Mouse (Mus musculus) midbrain, embryonic 12.5 days (tissue): ENCODE data around the gene Olfr625-ps1. TPM values are rescaled to one million over a fixed set of nuclear protein-coding genes. Genes with fewer than 3 reads are reported as not detected.
"Not testable (repeated sequence)": the region's sequence is repeated elsewhere in the genome, so short reads cannot be mapped to it uniquely, and the experiment has no call there.

ENCODE experiments used
- ATAC-seq: fragments of 200-750 bp; cut with Nextera tagmentation; 2 replicates; pipeline ENCODE4 v1.8.0; 2017; ENCODE audit warnings: low read depth, moderate TSS enrichment, moderate library complexity; ENCODE audit not compliant: low FRiP score
- H3K27ac ChIP-seq: fragments of 300-500 bp; sonication (generic); replicated peaks from 2 replicates; pipeline ENCODE4 v1.5.1; 2016; ENCODE audit warnings: mild to moderate bottlenecking
- H3K27me3 ChIP-seq: fragments of 300-500 bp; sonication (generic); 2 replicates; pipeline ENCODE4 v1.6.1; 2016; ENCODE audit warnings: mild to moderate bottlenecking
- H3K36me3 ChIP-seq: fragments of 300-500 bp; sonication (generic); 2 replicates; pipeline ENCODE4 v1.6.1; 2016
- H3K4me1 ChIP-seq: fragments of 300-500 bp; sonication (generic); 2 replicates; pipeline ENCODE4 v1.6.1; 2016
- H3K4me2 ChIP-seq: fragments of 300-500 bp; sonication (generic); replicated peaks from 2 replicates; pipeline ENCODE4 v1.6.1; 2016; ENCODE audit warnings: mild to moderate bottlenecking, moderate library complexity
- H3K4me3 ChIP-seq: fragments of 300-500 bp; sonication (generic); 2 replicates; pipeline ENCODE4 v1.5.1; 2016; ENCODE audit warnings: mild to moderate bottlenecking
- H3K9ac ChIP-seq: fragments of 300-500 bp; sonication (generic); replicated peaks from 2 replicates; pipeline ENCODE4 v1.6.1; 2016; ENCODE audit warnings: mild to moderate bottlenecking, moderate library complexity
- H3K9me3 ChIP-seq: fragments of 300-500 bp; sonication (generic); 2 replicates; pipeline ENCODE4 v1.6.1; 2016; ENCODE audit warnings: mild to moderate bottlenecking
- WGBS: fragments of 180-500 bp; shearing (Covaris S2); methylation state at CpG from one replicate; pipeline ENCODE4 v1.1.7; 2016; 5-methylcytosine and 5-hydroxymethylcytosine counted together
- polyA plus RNA-seq: library from polyadenylated mRNA; unstranded; fragments of >200 nt; fragmentation: Nextera tagmentation; extraction: Ambion mirVana; gene quantifications from 2 replicates; pipeline ENCODE4 v1.2.1, GENCODE M21; 2016

Gene Olfr625-ps1
- polyA plus RNA-seq = not detected in 2 replicates

DNA sequence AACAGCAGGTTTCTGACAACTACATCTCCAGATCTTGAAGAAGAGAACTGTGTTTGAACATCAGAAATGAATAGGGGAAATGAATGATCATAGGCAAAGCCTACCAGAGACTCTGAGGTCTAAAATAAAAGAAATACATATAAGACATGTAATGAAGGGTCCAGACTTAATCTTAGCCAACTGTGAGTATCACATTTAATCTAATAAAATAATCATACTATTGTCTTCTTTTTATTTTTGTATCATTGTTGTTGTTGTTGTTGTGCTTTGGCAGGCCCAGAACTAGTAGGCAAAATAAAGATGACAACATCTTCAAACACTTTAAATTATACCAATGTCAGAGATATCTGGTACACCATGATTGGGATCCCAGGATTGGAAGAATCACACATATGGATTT, at the start of gene Olfr625-ps1:
Gene Olfr625-ps1 (plus strand): TSS at position 301 of the 400 bp plus-strand sequence.
- Histone ChIP-seq H3K4me1 (no peaks in the 10 kb centered on the region), H3K36me3 (no peaks in the 10 kb centered on the region), H3K27ac (no peak within 1 kb of the TSS), H3K9ac (no peak within 1 kb of the TSS), H3K4me3 (no peak within 1 kb of the TSS), H3K4me2 (no peak within 1 kb of the TSS), H3K9me3 (no peaks in the 10 kb centered on the region), H3K27me3 (no peaks in the 10 kb centered on the region)
- no peak for ATAC-seq

GRCm38 (mm10) chr7:103636795-103637194, 45.7 kb upstream of the Olfr625-ps1 start:
- Histone ChIP-seq H3K9me3 (no peaks in the 10 kb centered on the region), H3K9ac (no peak overlapping the region), H3K4me2 (no peak overlapping the region), H3K27me3 (no peaks in the 10 kb centered on the region), H3K4me3 (no peak overlapping the region), H3K27ac (no peak overlapping the region), H3K4me1 (no peaks in the 10 kb centered on the region), H3K36me3 (no peaks in the 10 kb centered on the region)
- ATAC-seq = no peak

DNA sequence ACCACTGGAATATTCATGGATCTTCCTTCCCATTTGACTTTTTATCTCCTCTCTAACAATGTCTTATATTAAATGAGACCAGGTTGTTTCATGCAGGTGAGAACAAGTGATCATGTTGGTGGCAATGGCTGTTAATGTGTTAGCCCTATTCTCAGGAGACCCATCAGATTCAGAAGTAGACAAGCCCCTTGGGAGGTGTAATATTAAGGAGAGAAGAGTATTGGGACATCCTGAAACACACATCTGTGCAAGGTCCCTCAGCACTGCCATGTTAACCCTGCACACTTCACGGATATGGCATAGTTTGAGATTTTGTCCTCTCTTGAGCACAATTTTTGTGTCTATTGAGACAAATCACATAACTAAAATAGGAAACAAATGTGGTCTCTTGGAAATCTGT, 39.9 kb upstream of the Olfr625-ps1 start, which contains the start of gene Olfr622:
Gene Olfr622 (minus strand): TSS at position 101 of the 400 bp plus-strand sequence.
- WGBS = 83% methylated on average over 1 of the region's 1 CpGs
- Histone ChIP-seq H3K9me3 (no peaks in the 10 kb centered on the region), H3K36me3 (no peaks in the 10 kb centered on the region), H3K4me1 (no peaks in the 10 kb centered on the region), H3K4me2 (no peak within 1 kb of the TSS), H3K4me3 (no peak within 1 kb of the TSS), H3K27ac (no peak within 1 kb of the TSS), H3K27me3 (no peaks in the 10 kb centered on the region), H3K9ac (no peak within 1 kb of the TSS)
- ATAC-seq = no peak

DNA sequence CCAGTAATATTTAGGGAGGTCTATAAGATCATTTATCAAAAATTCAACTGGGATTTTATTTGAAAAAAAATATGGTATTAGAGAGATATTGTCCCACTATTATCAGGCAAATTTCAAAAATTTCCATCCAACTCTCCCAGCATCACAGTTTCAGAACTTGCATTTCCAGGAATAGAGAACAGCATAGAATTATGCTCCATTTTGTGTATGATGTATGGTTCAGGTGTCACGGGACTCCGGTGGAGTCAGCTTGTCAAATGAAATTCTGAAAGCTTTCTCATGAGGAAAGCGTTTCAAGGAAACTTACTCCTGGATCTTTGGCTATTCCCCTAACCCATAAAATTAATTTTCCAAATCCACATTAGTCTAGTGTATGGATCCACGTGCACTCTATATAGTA, 38.5 kb upstream of the Olfr625-ps1 start:
- ATAC-seq = no peak
- no peaks in the 10 kb centered on the region for H3K36me3 ChIP-seq
- H3K9ac ChIP-seq = no peak overlapping the region
- WGBS = 90% methylated on average over 4 of the region's 4 CpGs
- no peak overlapping the region for H3K4me3 ChIP-seq
- no peaks in the 10 kb centered on the region for H3K9me3 ChIP-seq
- H3K4me2 ChIP-seq = no peak overlapping the region
- no peaks in the 10 kb centered on the region for H3K4me1 ChIP-seq
- H3K27ac ChIP-seq = no peak overlapping the region
- no peaks in the 10 kb centered on the region for H3K27me3 ChIP-seq

DNA sequence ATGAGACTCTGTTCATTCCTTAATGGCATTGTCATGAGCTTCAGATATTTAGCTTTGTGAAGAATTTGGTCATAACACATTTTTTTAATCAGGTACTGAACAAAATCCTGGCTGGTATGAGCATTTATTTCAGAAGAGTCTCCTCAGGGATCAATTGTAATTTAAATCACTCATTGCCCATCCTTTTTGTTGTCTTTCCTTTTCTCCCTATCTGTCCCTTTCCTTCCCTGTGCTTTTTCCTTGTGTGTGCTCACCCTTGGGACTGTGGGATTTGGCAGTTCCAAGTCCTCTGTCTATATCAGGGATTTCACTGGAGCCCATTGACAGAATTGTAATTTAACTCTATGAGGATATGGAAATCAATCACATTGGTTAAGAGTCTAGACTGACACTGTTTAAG, 18.9 kb upstream of the Olfr625-ps1 start, which contains the start of gene Olfr623:
Gene Olfr623 (minus strand): TSS at position 101 of the 400 bp plus-strand sequence.
- H3K27me3 ChIP-seq = no peaks in the 10 kb centered on the region
- no peak within 1 kb of the TSS for H3K4me3 ChIP-seq
- H3K9me3 ChIP-seq = no peaks in the 10 kb centered on the region
- no peaks in the 10 kb centered on the region for H3K36me3 ChIP-seq
- no peak within 1 kb of the TSS for H3K27ac ChIP-seq
- H3K9ac ChIP-seq = no peak within 1 kb of the TSS
- H3K4me1 ChIP-seq = no peaks in the 10 kb centered on the region
- ATAC-seq = no peak
- H3K4me2 ChIP-seq = no peak within 1 kb of the TSS

- no peak within 1 kb of the TSS for H3K27ac ChIP-seq
- H3K36me3 ChIP-seq = no peaks in the 10 kb centered on the region
- H3K4me2 ChIP-seq = no peak within 1 kb of the TSS
- no peaks in the 10 kb centered on the region for H3K4me1 ChIP-seq
- ATAC-seq = no peak
- no peaks in the 10 kb centered on the region for H3K9me3 ChIP-seq
- WGBS = 95% methylated on average over 2 of the region's 2 CpGs
- no peaks in the 10 kb centered on the region for H3K27me3 ChIP-seq
- no peak within 1 kb of the TSS for H3K9ac ChIP-seq
- no peak within 1 kb of the TSS for H3K4me3 ChIP-seq
Measured at GRCm38 (mm10) chr7:103671091-103671490, 11.4 kb upstream of the Olfr625-ps1 start, which contains the start of gene Olfr624. Gene Olfr624, minus strand, starts transcription at chr7:103671191.

- Histone ChIP-seq H3K4me3 (no peak overlapping the region), H3K9me3 (no peaks in the 10 kb centered on the region), H3K9ac (no peak overlapping the region), H3K27ac (no peak overlapping the region), H3K27me3 (no peaks in the 10 kb centered on the region), H3K4me2 (no peak overlapping the region), H3K4me1 (no peaks in the 10 kb centered on the region), H3K36me3 (no peaks in the 10 kb centered on the region)
- no peak for ATAC-seq
- WGBS = 90% methylated on average over 4 of the region's 4 CpGs
Measured at GRCm38 (mm10) chr7:103699469-103699868, 16.9 kb downstream of the Olfr625-ps1 start.

DNA sequence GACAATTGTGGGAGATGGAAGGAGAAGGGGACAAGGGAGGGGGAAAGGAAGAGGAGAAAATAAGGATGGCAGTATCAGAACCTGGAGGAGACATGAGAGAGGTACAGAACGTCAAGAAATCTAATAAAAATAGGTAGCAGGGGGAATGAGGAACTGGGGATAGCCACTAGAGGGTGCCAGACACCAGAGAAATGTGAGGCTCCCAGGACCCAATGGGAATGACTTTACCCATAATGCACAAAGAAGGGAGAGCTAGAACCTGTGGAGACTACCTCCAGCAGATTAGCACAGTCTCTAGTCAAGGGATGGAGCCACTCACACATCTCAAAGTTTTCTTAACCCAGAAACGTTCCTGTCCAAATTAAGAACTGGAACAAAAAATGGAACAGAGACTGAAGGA, 29.5 kb downstream of the Olfr625-ps1 start:
- Histone ChIP-seq H3K4me1 (no peaks in the 10 kb centered on the region), H3K36me3 (no peaks in the 10 kb centered on the region), H3K9ac (no peak overlapping the region), H3K27me3 (no peaks in the 10 kb centered on the region), H3K9me3 (no peaks in the 10 kb centered on the region), H3K27ac (no peak overlapping the region), H3K4me3 (no peak overlapping the region), H3K4me2 (no peak overlapping the region)
- WGBS = 29% methylated on average over 2 of the region's 2 CpGs
- ATAC-seq = no peak

GRCm38 (mm10) chr7:103714371-103714770, 31.9 kb downstream of the Olfr625-ps1 start, which contains the start of gene Olfr243:
Gene Olfr243, plus strand, starts transcription at chr7:103714671.
- Histone ChIP-seq H3K4me3 (no peak within 1 kb of the TSS), H3K27me3 (no peaks in the 10 kb centered on the region), H3K27ac (no peak within 1 kb of the TSS), H3K36me3 (no peaks in the 10 kb centered on the region), H3K9me3 (no peaks in the 10 kb centered on the region), H3K4me1 (no peaks in the 10 kb centered on the region), H3K4me2 (no peak within 1 kb of the TSS), H3K9ac (no peak within 1 kb of the TSS)
- ATAC-seq = no peak

- H3K27me3 ChIP-seq, H3K9ac ChIP-seq, H3K4me3 ChIP-seq, H3K36me3 ChIP-seq, H3K27ac ChIP-seq, H3K4me1 ChIP-seq, ATAC-seq, H3K9me3 ChIP-seq, H3K4me2 ChIP-seq: not testable (repeated sequence)
- 100% methylated on average over 1 of the region's 1 CpGs for WGBS
Measured at GRCm38 (mm10) chr7:103716398-103716797, 33.9 kb downstream of the Olfr625-ps1 start.

DNA sequence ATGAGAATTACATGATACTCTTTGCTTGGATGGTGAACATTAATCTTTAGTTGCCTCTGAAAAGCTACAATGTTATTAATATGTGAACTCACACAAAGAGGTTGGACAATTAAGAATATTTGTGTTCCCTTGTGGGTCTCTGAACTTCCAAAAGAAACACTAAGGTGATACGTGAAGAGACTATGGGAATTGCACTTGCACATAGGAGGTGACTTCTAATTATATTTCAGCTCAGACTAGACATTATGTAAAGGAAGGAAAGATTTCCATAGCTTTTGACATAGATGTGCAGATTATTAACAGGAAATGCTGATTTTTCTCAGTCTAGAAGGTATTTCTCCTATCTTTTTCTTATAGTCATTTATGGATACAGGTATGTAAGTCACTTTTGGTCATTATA, 47.6 kb downstream of the Olfr625-ps1 start, which contains the start of gene Olfr628:
Gene Olfr628 (plus strand): TSS at position 301 of the 400 bp plus-strand sequence.
- no peak for ATAC-seq
- H3K4me1 ChIP-seq = no peaks in the 10 kb centered on the region
- no peaks in the 10 kb centered on the region for H3K36me3 ChIP-seq
- no peaks in the 10 kb centered on the region for H3K9me3 ChIP-seq
- no peak within 1 kb of the TSS for H3K9ac ChIP-seq
- no peak within 1 kb of the TSS for H3K4me3 ChIP-seq
- no peak within 1 kb of the TSS for H3K27ac ChIP-seq
- no peaks in the 10 kb centered on the region for H3K27me3 ChIP-seq
- WGBS = 83% methylated on average over 1 of the region's 1 CpGs
- H3K4me2 ChIP-seq = no peak within 1 kb of the TSS
